Mouse (Mus musculus) megakaryocyte, embryonic 14.5 days (primary cell): ENCODE measurements at regions not wholly inside any gene's neighbourhood (a gene's known extent, or its start where the extent isn't known, plus 50 kb on each side); places are given as distances from the start of the nearest gene placed in this dataset.

ENCODE experiments used
- H3K27me3 ChIP-seq: replicated peaks from 2 replicates; pipeline ENCODE3; 2012; ENCODE audit warnings: inconsistent platforms
- H3K36me3 ChIP-seq: replicated peaks from 2 replicates; pipeline ENCODE3; 2012; ENCODE audit warnings: low read length, inconsistent platforms, mixed read lengths
- H3K4me1 ChIP-seq: 2 replicates; pipeline ENCODE4 v1.6.1; 2012; ENCODE audit warnings: inconsistent platforms
- H3K4me3 ChIP-seq: replicated peaks from 2 replicates; pipeline ENCODE3; 2012; ENCODE audit warnings: moderate library complexity, mild to moderate bottlenecking, inconsistent platforms
- H3K9me3 ChIP-seq: 2 replicates; pipeline ENCODE4 v1.6.1; 2012; ENCODE audit warnings: inconsistent platforms
- GATA1 ChIP-seq: IDR thresholded peaks from 3 replicates; pipeline ENCODE4 v1.6.1; 2012; ENCODE audit warnings: mixed read lengths, low read length, inconsistent platforms, borderline replicate concordance

- H3K36me3 ChIP-seq: no peaks in the 10 kb centered on the region
- no peak for TF ChIP-seq GATA1
- peak overlapping the region; percentile 90 for H3K4me3 ChIP-seq
- peaks cover 44% of the 10 kb centered on the region for H3K27me3 ChIP-seq
- H3K4me1 ChIP-seq: peaks cover 23% of the 10 kb centered on the region
- peaks cover 3% of the 10 kb centered on the region; the same call in 1 of the 2 replicates for H3K9me3 ChIP-seq
These were observed 50.7 kb upstream of the Kdm8 start for GRCm38 (mm10) chr7:125393654-125394346.
